In genomic region chr8:87019795-87020194, GRCm38 (mm10) we compare ENCODE assay signal across 35 mouse cellular contexts.
"Had no signal": no experiment of that assay in that cellular context is flagged by ENCODE, and none has a peak within 500 bp of the region (broad histone marks: within the 10 kb centered on the region; RNA-seq: fewer than 3 reads in every experiment).

No protein-coding gene starts in this region.

- H3K27me3 ChIP-seq: heart, embryonic 12.5 days; heart, embryonic 13.5 days; heart, embryonic 15.5 days; hindbrain, embryonic 12.5 days; hindbrain, embryonic 13.5 days; hindbrain, embryonic 15.5 days; intestine, embryonic 15.5 days; kidney, embryonic 15.5 days had no signal

- H3K4me1 ChIP-seq: heart, embryonic 12.5 days; heart, embryonic 13.5 days; heart, embryonic 15.5 days; hindbrain, embryonic 12.5 days; hindbrain, embryonic 13.5 days; hindbrain, embryonic 15.5 days; intestine, embryonic 15.5 days; kidney, embryonic 15.5 days had no signal

- H3K4me2 ChIP-seq: heart, embryonic 11.5 days; heart, embryonic 12.5 days; heart, embryonic 13.5 days; heart, embryonic 15.5 days; hindbrain, embryonic 12.5 days; hindbrain, embryonic 13.5 days; hindbrain, embryonic 14.5 days; hindbrain, embryonic 15.5 days; intestine, embryonic 15.5 days; kidney, embryonic 15.5 days had no signal

- DNase-seq: heart, postnatal 10 days; heart, postnatal 14 days; heart, postnatal 36 days; heart, postnatal 4 days; kidney, adult 11 months; kidney, adult 18-20 months; kidney, adult 2 months; kidney, adult 8-10 months; kidney, adult 9 months; kidney, postnatal 10 days; kidney, postnatal 14 days; kidney, postnatal 25 days; kidney, postnatal 36 days; kidney, postnatal 4 days; layer of hippocampus, adult 9-11 months; layer of hippocampus, postnatal 36 days had no signal

- H3K4me3 ChIP-seq: heart, embryonic 12.5 days; heart, embryonic 13.5 days; heart, embryonic 15.5 days; hindbrain, embryonic 10.5 days; hindbrain, embryonic 12.5 days; hindbrain, embryonic 13.5 days; hindbrain, embryonic 15.5 days; intestine, embryonic 15.5 days; kidney, embryonic 15.5 days; layer of hippocampus, adult 2 months; left cerebral cortex, adult 2 months had no signal

- H3K27ac ChIP-seq: heart, embryonic 13.5 days; heart, embryonic 15.5 days; hindbrain, embryonic 10.5 days; hindbrain, embryonic 12.5 days; hindbrain, embryonic 13.5 days; hindbrain, embryonic 14.5 days; hindbrain, embryonic 15.5 days; hindbrain, postnatal 0 days; intestine, embryonic 15.5 days; kidney, embryonic 15.5 days; kidney, postnatal 0 days; layer of hippocampus, adult 2 months; left cerebral cortex, adult 2 months had no signal

- H3K9ac ChIP-seq: heart, embryonic 12.5 days; heart, embryonic 13.5 days; heart, embryonic 15.5 days; hindbrain, embryonic 12.5 days; hindbrain, embryonic 13.5 days; hindbrain, embryonic 14.5 days; hindbrain, embryonic 15.5 days; intestine, embryonic 15.5 days; kidney, embryonic 15.5 days had no signal

- ATAC-seq: hindbrain, embryonic 16.5 days; hindbrain, postnatal 0 days; inflammation-experienced regulatory T-cells, adult 6 months; intestine, embryonic 15.5 days; intestine, embryonic 16.5 days; intestine, postnatal 0 days had no signal

- H3K36me3 ChIP-seq: heart, embryonic 12.5 days; heart, embryonic 13.5 days; heart, embryonic 15.5 days; hindbrain, embryonic 10.5 days; hindbrain, embryonic 12.5 days; hindbrain, embryonic 13.5 days; hindbrain, embryonic 15.5 days; intestine, embryonic 15.5 days; kidney, embryonic 15.5 days had no signal

- H3K9me3 ChIP-seq: heart, embryonic 15.5 days; hindbrain, embryonic 10.5 days; hindbrain, embryonic 13.5 days; hindbrain, embryonic 15.5 days; intestine, embryonic 15.5 days; kidney, embryonic 15.5 days had no signal
